Mouse (Mus musculus): ENCODE data around the gene Lactbl1. TPM values are rescaled to one million over a fixed set of nuclear protein-coding genes. Genes with fewer than 3 reads are reported as not detected.

The Lactbl1 gene
- total RNA-seq (2021), result under 1 TPM; 0.22 to 0.25 TPM
- long read RNA-seq, experiment 1, result 0 reads
- long read RNA-seq, experiment 2, result 0 reads

DNA sequence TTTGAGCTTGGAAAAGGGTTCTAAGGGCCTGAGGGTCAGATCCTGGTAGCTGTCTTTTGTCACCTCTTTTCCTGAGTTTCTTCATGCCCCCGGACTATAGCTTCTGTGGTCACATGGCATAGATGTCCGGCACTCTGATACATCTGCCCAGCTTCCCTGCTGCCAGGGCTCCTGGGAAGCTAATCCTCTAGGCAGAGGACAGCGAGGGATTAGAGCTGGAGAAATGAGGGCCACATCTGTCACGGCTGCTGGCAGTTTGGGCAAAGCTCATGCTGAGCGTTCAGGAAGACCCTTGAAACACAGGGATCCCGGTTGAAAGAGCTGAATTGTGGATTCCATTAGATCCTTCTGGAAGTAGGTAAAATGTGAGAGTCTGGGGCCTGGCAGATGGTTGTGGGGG, at the start of gene Lactbl1:
TSS of gene Lactbl1 (plus strand) at position 234 of the 400 bp plus-strand sequence.
- intact Hi-C loops (cut with DNase I), result loop anchor here (2.0 to 10.0 kb wide), 2 partner anchors 254 to 378 kb away; partner anchors contain the start of gene Tcea3
- no peak for DNase-seq (ENCODE audit: low spot score in 2 of 2)

DNA sequence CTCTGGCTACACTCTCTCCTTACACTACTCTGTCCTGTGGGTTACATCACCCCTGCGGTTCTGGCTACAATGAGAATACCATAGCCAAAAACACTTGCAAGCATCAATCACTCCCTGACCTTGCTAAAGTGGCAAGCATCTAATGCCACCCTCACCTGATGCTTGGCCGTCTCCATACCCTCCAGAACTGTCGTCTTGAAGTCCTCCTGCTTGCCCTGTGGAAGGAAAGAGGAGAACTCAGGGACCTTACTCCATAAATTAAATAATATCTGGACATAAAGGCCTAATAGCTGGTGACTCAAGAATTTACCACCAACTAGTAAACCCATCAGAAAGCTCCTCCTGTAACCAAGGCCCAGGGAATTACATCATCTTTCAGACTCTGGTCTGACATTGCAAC, 40.5 kb upstream of the Lactbl1 start:
- intact Hi-C loops (cut with DNase I), result no loop called here
- no peak for DNase-seq (ENCODE audit: low spot score in 2 of 2)

GRCm38 (mm10) chr4:136587221-136587827, 35.1 kb upstream of the Lactbl1 start:
- DNase-seq (ENCODE audit: low spot score in 2 of 2), result no peak
- intact Hi-C loops (cut with DNase I), result no loop called here

DNA sequence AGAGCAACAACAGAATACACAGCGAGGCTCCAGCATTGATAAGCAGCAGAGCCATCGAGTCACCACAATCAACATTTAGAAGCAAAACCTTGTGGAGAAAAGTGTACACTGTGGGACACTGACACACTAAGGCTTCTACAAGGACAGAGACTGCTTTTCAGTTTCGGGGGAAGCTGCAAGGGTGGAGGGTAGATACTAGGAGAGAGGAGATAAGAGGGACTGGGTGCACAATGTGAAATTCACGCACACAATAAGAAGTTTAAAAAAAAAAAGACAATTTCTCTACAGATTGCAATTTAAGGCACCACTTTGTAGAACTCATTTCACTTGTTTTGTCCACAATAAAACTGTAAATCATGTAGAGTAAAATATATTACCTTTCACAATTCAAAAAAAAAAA, 34.4 kb upstream of the Lactbl1 start:
- DNase-seq (ENCODE audit: low spot score in 2 of 2), result no peak

GRCm38 (mm10) chr4:136592111-136592510, 30.3 kb upstream of the Lactbl1 start:
- intact Hi-C loops (cut with DNase I), result no loop called here
- no peak for DNase-seq (ENCODE audit: low spot score in 2 of 2)

More for the DNA sequence above, 34.4 kb upstream of the Lactbl1 start:
- intact Hi-C loops (cut with DNase I), result no loop called here

DNA sequence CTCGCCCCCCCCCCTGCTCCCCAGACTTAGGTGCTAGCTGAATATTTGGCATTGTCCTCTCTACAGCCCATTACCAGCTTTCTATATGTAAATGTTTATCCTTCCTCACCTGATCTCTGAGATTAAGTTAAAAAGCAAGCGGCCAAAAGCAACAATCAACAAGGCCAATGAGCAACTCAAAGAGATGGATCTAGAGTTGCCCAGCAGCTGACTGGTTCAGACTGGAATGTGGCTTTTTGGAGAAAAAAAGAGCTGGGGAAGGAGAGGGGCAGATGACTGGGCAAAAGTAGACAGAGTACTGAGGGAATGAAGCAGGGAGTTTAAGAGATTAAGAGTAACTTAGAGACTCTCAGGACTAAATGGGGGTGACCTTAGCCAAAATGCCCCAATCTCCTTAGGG, 28.4 kb upstream of the Lactbl1 start:
- intact Hi-C loops (cut with DNase I), result no loop called here
- DNase-seq (ENCODE audit: low spot score in 2 of 2), result no peak

GRCm38 (mm10) chr4:136595221-136595620, 27.2 kb upstream of the Lactbl1 start:
- no peak for DNase-seq (ENCODE audit: low spot score in 2 of 2)
- intact Hi-C loops (cut with DNase I), result no loop called here

- no peak for DNase-seq (ENCODE audit: low spot score in 2 of 2)
- intact Hi-C loops (cut with DNase I), result no loop called here
These were observed 24.0 kb upstream of the Lactbl1 start for GRCm38 (mm10) chr4:136598268-136598876.

- intact Hi-C loops (cut with DNase I), result no loop called here
- no peak for DNase-seq (ENCODE audit: low spot score in 2 of 2)
These were observed 22.6 kb upstream of the Lactbl1 start for GRCm38 (mm10) chr4:136599869-136600268.

- no peak for DNase-seq (ENCODE audit: low spot score in 2 of 2)
- intact Hi-C loops (cut with DNase I), result no loop called here
These were observed 21.9 kb upstream of the Lactbl1 start for GRCm38 (mm10) chr4:136600536-136600935.

DNA sequence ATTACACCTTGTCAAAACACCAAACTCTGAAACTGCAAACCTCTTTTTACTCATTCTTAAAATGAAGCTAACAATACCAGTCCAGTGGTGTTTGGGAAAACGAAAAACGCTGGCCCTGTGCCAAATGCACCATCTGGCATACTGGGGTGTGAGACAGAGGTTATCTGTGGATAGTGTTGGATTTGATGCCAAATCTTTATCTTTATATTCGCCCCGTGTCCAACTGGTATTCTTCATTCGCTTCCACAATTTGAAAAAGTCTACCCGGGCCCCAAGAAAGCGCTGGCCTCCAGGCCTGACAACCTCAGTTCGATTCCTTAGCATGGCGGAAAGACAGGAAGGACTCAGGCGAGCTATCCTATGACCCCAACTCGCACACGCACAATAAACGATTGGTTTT, 20.9 kb upstream of the Lactbl1 start:
- intact Hi-C loops (cut with DNase I), result no loop called here
- DNase-seq (ENCODE audit: low spot score in 2 of 2), result peak; percentile 39 to 66

DNA sequence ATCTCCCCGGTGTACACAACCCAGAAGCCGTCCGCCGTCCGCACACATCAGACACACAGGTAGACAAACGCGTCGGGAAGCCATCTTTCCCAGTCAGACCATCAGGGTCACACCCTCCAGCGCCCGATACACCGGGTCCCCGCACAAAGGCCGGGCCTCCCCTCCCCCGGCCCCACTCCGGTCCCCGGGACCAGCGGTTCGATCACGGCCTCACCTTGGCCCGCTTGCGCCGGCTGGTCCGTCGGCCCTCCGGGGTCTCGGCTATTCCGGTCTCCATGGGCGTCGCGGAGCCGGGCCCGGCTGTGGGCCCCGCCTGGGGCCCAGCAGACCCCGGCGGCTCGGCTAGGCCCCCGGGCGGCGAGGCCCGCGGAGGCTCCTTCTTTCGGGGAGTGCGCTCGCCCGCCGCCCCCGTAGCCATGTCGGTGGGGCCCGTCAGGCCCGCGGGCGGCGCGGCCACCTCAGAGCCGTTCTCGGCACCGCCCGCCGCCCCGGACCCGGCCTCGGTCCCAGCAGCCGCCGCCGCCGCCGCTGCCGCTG, 20.3 kb upstream of the Lactbl1 start:
- intact Hi-C loops (cut with DNase I), result no loop called here
- DNase-seq (ENCODE audit: low spot score in 2 of 2), result peak in 1 of 2 experiments; percentile 19

GRCm38 (mm10) chr4:136602568-136602967, 19.9 kb upstream of the Lactbl1 start, which contains the start of gene Kdm1a:
Gene Kdm1a, minus strand, starts transcription at chr4:136602723.
- intact Hi-C loops (cut with DNase I), result no loop called here
- DNase-seq (ENCODE audit: low spot score in 2 of 2), result peak; percentile 96 to 97

GRCm38 (mm10) chr4:136605756-136606485, 16.5 kb upstream of the Lactbl1 start:
- intact Hi-C loops (cut with DNase I), result no loop called here
- no peak for DNase-seq (ENCODE audit: low spot score in 2 of 2)

- no peak for DNase-seq (ENCODE audit: low spot score in 2 of 2)
- intact Hi-C loops (cut with DNase I), result no loop called here
These were observed 12.0 kb upstream of the Lactbl1 start, which contains the start of gene Tex46 for GRCm38 (mm10) chr4:136610387-136610856. Gene Tex46, plus strand, starts transcription at chr4:136610437.

DNA sequence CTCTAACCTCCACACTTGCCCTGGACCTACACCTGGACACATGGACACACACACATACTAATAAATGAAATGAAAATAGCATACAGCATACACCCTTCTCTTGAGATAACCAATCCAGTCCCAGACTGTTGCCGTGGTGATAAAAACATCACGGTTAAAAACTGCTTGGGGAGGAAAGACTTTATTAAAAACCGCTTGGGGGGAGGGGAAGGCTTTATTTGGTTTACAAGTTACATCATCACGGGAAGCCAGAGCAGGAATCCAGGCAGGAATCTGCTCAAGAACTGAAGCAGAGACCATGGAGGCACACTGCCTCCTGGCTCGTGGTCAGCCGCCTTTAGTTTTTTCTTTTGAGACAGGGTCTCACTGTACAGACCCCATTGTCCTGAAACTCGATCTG, 8.8 kb upstream of the Lactbl1 start:
- intact Hi-C loops (cut with DNase I), result no loop called here
- DNase-seq (ENCODE audit: low spot score in 2 of 2), result peak; percentile 29 to 54

- peak; percentile 79 for DNase-seq (ENCODE audit: low spot score in 2 of 2)
- intact Hi-C loops (cut with DNase I), result loop anchor here (2.0 to 10.0 kb wide), 2 partner anchors 167 to 377 kb away; partner anchors contain the start of gene Tcea3
These were observed 1.1 kb upstream of the Lactbl1 start for GRCm38 (mm10) chr4:136621336-136621735.

GRCm38 (mm10) chr4:136621956-136622355, 465 bp upstream of the Lactbl1 start:
- no peak for DNase-seq (ENCODE audit: low spot score in 2 of 2)
- intact Hi-C loops (cut with DNase I), result loop anchor here (2.0 to 10.0 kb wide), 3 partner anchors 167 to 377 kb away; partner anchors contain the start of gene Tcea3

DNA sequence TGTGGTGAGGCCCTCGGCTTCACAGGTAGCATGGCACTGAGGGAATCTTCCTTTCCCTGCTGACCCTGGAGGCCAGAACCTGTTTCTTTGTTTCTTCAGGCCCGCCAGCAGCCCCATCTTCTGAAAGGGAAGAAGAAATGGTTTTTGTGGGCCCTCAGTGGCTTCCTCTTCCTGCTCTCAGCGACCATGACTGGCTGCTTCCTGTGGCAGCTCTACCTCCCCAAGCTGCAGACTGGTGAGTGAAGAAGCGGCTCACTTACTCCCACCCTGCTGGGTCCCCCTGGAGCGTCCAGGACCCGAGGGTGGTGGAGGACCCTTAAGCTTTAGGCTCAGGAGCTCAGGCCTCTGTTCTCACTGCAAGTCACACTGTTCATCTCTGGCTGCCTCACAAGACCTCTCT, 4.2 kb downstream of the Lactbl1 start:
- no peak for DNase-seq (ENCODE audit: low spot score in 2 of 2)
- intact Hi-C loops (cut with DNase I), result loop anchor here (10.0 kb wide), 1 partner anchor 382 kb away; the partner anchor contains the start of gene Tcea3

Measured in left cerebral cortex, postnatal 14 days (tissue).